Mouse (Mus musculus) macrophage (primary cell): ENCODE data around the gene Nrxn3. TPM values are rescaled to one million over a fixed set of nuclear protein-coding genes. Genes with fewer than 3 reads are reported as not detected.

Experiments
- H3K27ac ChIP-seq: fragments of 350-480 bp; formaldehyde crosslinking; 2 replicates; pipeline ENCODE4 v1.9.0; 2021
- H3K36me3 ChIP-seq: fragments of 350-480 bp; formaldehyde crosslinking; 2 replicates; pipeline ENCODE4 v1.9.0; 2021; ENCODE audit errors: inconsistent target
- H3K4me3 ChIP-seq: fragments of 350-480 bp; formaldehyde crosslinking; 2 replicates; pipeline ENCODE4 v1.9.0; 2021; ENCODE audit errors: inconsistent target
- H3K79me2 ChIP-seq: fragments of 350-480 bp; formaldehyde crosslinking; 2 replicates; pipeline ENCODE4 v1.9.0; 2021; ENCODE audit errors: inconsistent target
- WGBS: methylation state at CpG from one replicate; pipeline ENCODE4 v1.1.7; 2026; ENCODE audit warnings: inconsistent platforms; ENCODE audit not compliant: missing documents; 5-methylcytosine and 5-hydroxymethylcytosine counted together
- polyA plus RNA-seq: library from polyadenylated mRNA; stranded (reverse); fragments of 250-400 nt; gene quantifications from 3 replicates; pipeline ENCODE4 v1.2.4, GENCODE M21; 2018; ENCODE audit warnings: inconsistent platforms

The Nrxn3 gene
- polyA plus RNA-seq, 1 experiment from 2014 or later, result not detected

- Histone ChIP-seq H3K27ac (no peak overlapping the region), H3K79me2 (no peaks in the 10 kb centered on the region), H3K4me3 (no peak overlapping the region), H3K36me3 (no peaks in the 10 kb centered on the region)
- WGBS, result 94% methylated on average over 8 of the region's 8 CpGs
Measured at GRCm38 (mm10) chr12:89918138-89918829, 1195.6 kb downstream of the Nrxn3 start.

- Histone ChIP-seq H3K4me3 (no peak overlapping the region), H3K79me2 (no peaks in the 10 kb centered on the region), H3K36me3 (no peaks in the 10 kb centered on the region), H3K27ac (no peak overlapping the region)
- WGBS, result 83% methylated on average over 1 of the region's 1 CpGs
Measured at GRCm38 (mm10) chr12:89932338-89932737, 1209.7 kb downstream of the Nrxn3 start.

- H3K4me3 ChIP-seq, result no peak overlapping the region
- H3K36me3 ChIP-seq, result no peaks in the 10 kb centered on the region
- no peak overlapping the region for H3K27ac ChIP-seq
- H3K79me2 ChIP-seq, result no peaks in the 10 kb centered on the region
- 89% methylated on average over 5 of the region's 5 CpGs for WGBS
Measured at GRCm38 (mm10) chr12:89933630-89934029, 1211.0 kb downstream of the Nrxn3 start.

- no peak overlapping the region for H3K4me3 ChIP-seq
- H3K36me3 ChIP-seq, result no peaks in the 10 kb centered on the region
- WGBS, result 0% methylated on average over 2 of the region's 2 CpGs
- no peaks in the 10 kb centered on the region for H3K79me2 ChIP-seq
- no peak overlapping the region for H3K27ac ChIP-seq
Measured at GRCm38 (mm10) chr12:89940746-89941145, 1218.1 kb downstream of the Nrxn3 start.

- 76% methylated on average over 2 of the region's 2 CpGs for WGBS
- no peak overlapping the region for H3K4me3 ChIP-seq
- H3K36me3 ChIP-seq, result no peaks in the 10 kb centered on the region
- no peaks in the 10 kb centered on the region for H3K79me2 ChIP-seq
- H3K27ac ChIP-seq, result no peak overlapping the region
Measured at GRCm38 (mm10) chr12:89945911-89946502, 1223.3 kb downstream of the Nrxn3 start.

DNA sequence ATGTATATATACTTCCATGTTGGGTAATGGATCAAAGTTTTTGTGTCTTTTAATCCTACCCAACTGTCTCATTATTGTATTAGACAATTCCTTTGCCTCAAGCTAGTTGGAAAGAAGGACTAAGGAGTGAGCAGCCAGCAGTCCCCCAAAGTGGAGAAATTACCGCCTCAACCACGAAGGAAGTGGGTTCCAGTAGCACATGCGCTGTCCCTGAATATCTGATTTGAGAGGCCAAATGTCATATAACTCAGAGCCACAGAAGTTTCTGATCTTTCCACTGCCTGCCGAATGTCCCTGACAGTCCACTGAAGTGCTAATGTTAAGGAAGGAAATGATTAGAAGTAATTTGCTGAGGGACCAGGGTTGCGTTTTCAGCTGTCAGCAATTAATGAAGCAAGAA lies 1223.8 kb downstream of the Nrxn3 start:
- 4% methylated on average over 5 of the region's 5 CpGs for WGBS
- Histone ChIP-seq H3K27ac (no peak overlapping the region), H3K4me3 (no peak overlapping the region)

GRCm38 (mm10) chr12:89953237-89953636 lies 1230.6 kb downstream of the Nrxn3 start:
- no peaks in the 10 kb centered on the region for H3K79me2 ChIP-seq
- H3K36me3 ChIP-seq, result no peaks in the 10 kb centered on the region
- H3K4me3 ChIP-seq, result no peak overlapping the region
- no peak overlapping the region for H3K27ac ChIP-seq

More for the DNA sequence above, 1223.8 kb downstream of the Nrxn3 start:
- Histone ChIP-seq H3K79me2 (no peaks in the 10 kb centered on the region), H3K36me3 (no peaks in the 10 kb centered on the region)

DNA sequence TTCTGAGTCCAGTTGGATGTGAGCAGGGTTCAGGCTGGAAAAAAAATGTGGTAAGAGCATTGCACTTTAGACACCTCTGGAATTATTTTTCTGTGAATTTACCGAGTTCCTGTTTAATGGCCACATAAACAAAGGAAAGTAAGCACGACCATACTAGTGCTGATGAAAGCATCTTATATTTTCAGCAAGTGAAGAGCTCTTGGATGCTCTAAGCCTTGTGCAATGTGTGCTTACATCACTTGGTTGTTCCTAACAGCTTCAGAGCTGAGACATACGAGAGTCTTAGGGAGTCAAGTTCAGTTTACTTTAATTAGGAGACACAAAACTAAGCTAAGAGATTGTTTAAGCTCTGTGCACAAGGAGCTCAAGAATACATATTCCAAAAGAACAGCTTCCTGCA lies 1231.0 kb downstream of the Nrxn3 start:
- no peaks in the 10 kb centered on the region for H3K36me3 ChIP-seq
- 39% methylated on average over 3 of the region's 3 CpGs for WGBS

GRCm38 (mm10) chr12:89954441-89955070 lies 1231.9 kb downstream of the Nrxn3 start:
- WGBS, result 77% methylated on average over 3 of the region's 5 CpGs
- H3K4me3 ChIP-seq, result no peak overlapping the region
- H3K27ac ChIP-seq, result no peak overlapping the region

More for the DNA sequence above, 1231.0 kb downstream of the Nrxn3 start:
- Histone ChIP-seq H3K27ac (no peak overlapping the region), H3K79me2 (no peaks in the 10 kb centered on the region), H3K4me3 (no peak overlapping the region)

GRCm38 (mm10) chr12:89963073-89963472 lies 1240.4 kb downstream of the Nrxn3 start:
- H3K27ac ChIP-seq, result no peak overlapping the region
- H3K79me2 ChIP-seq, result no peaks in the 10 kb centered on the region
- H3K36me3 ChIP-seq, result no peaks in the 10 kb centered on the region
- H3K4me3 ChIP-seq, result no peak overlapping the region
- 8% methylated on average over 1 of the region's 1 CpGs for WGBS

More at GRCm38 (mm10) chr12:89954441-89955070, 1231.9 kb downstream of the Nrxn3 start:
- Histone ChIP-seq H3K36me3 (no peaks in the 10 kb centered on the region), H3K79me2 (no peaks in the 10 kb centered on the region)

- Histone ChIP-seq H3K79me2 (no peaks in the 10 kb centered on the region), H3K36me3 (no peaks in the 10 kb centered on the region), H3K4me3 (no peak overlapping the region), H3K27ac (no peak overlapping the region)
- 95% methylated on average over 4 of the region's 4 CpGs for WGBS
Measured at GRCm38 (mm10) chr12:89976648-89977047, 1254.0 kb downstream of the Nrxn3 start.

GRCm38 (mm10) chr12:89977479-89977878 lies 1254.8 kb downstream of the Nrxn3 start:
- WGBS, result 92% methylated on average over 5 of the region's 5 CpGs
- no peaks in the 10 kb centered on the region for H3K36me3 ChIP-seq
- no peaks in the 10 kb centered on the region for H3K79me2 ChIP-seq

GRCm38 (mm10) chr12:89979190-89979589 lies 1256.5 kb downstream of the Nrxn3 start:
- Histone ChIP-seq H3K79me2 (no peaks in the 10 kb centered on the region), H3K4me3 (no peak overlapping the region), H3K27ac (no peak overlapping the region), H3K36me3 (no peaks in the 10 kb centered on the region)
- 94% methylated on average over 1 of the region's 1 CpGs for WGBS

More at GRCm38 (mm10) chr12:89977479-89977878, 1254.8 kb downstream of the Nrxn3 start:
- Histone ChIP-seq H3K4me3 (no peak overlapping the region), H3K27ac (no peak overlapping the region)

DNA sequence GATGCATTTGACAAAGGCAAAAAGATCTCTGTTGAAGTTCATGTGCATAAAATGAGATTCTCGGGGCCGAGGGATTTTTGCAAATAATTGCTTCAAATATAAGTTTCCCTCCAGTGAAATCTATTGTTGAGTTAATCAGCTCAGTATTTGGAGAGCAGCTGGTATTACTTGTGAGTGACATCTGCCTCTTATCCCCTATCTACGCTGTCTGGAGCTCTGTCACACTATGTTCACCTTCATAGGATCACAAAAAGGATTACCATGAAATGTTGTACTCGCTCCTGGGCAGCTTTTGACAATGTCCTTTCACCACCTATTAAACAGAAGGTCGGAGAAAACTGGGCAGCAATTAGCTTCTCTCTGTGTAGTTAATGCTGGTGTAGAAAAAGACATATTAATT lies 1259.8 kb downstream of the Nrxn3 start:
- no peak overlapping the region for H3K4me3 ChIP-seq
- WGBS, result 73% methylated on average over 3 of the region's 5 CpGs
- no peak overlapping the region for H3K27ac ChIP-seq

GRCm38 (mm10) chr12:89983399-89983798 lies 1260.7 kb downstream of the Nrxn3 start:
- Histone ChIP-seq H3K36me3 (no peaks in the 10 kb centered on the region), H3K4me3 (no peak overlapping the region), H3K79me2 (no peaks in the 10 kb centered on the region), H3K27ac (no peak overlapping the region)

More for the DNA sequence above, 1259.8 kb downstream of the Nrxn3 start:
- Histone ChIP-seq H3K79me2 (no peaks in the 10 kb centered on the region), H3K36me3 (no peaks in the 10 kb centered on the region)
